Mouse (Mus musculus): Measurements from ENCODE around the gene Olfr954.

GRCm38 (mm10) chr9:39427048-39427447, 29.5 kb upstream of the Olfr954 start, which contains the start of gene Olfr952:
- TF ChIP-seq POLR2A (IDR thresholded peaks at IDR 0.05; ENCODE audit: low read depth, low read length) (no peak), CTCF (IDR thresholded peaks at IDR 0.05; ENCODE audit: extremely low read depth, insufficient read length, insufficient replicate concordance, low read depth, low read length) (no peak)
